Mouse (Mus musculus): ENCODE results near the gene Tub.

GRCm38 (mm10) chr7:108948611-108949010, 1.5 kb upstream of the Tub start:
- TF ChIP-seq CTCF (IDR thresholded peaks at IDR 0.05; ENCODE audit: extremely low read depth, insufficient read length, insufficient replicate concordance, low read depth, low read length), result no peak
- TF ChIP-seq POLR2A (IDR thresholded peaks at IDR 0.05; ENCODE audit: low read depth, low read length), result no peak

All from small intestine, adult 2 months (tissue).